Mouse (Mus musculus): ENCODE measurements around the gene Olfr1414. TPM values are rescaled to one million over a fixed set of nuclear protein-coding genes. Genes with fewer than 3 reads are reported as not detected.

The Olfr1414 gene
- polyA plus RNA-seq, 1 experiment from 2014 or later = not detected

Small RNAs within 50 kb of the gene (microRNA-seq; reads per million reads assigned to microRNA genes)
- 4.7 reads per million, percentile 26 among the genes with 10 or more reads in this experiment for gene Mir6900

Other genes with a start within 250 kb of the Olfr1414 start
- 286 and 304 TPM in 2 replicates for gene Ndufa10, start 44.8 kb downstream of the Olfr1414 start, polyA plus RNA-seq (2014; fragmentation: Nextera tagmentation; extraction: Ambion mirVana)
- not detected in 2 replicates for gene Olfr1416, start 33.5 kb downstream of the Olfr1414 start, polyA plus RNA-seq (2014; fragmentation: Nextera tagmentation; extraction: Ambion mirVana)
- gene Olfr1415, start 22.6 kb downstream of the Olfr1414 start, polyA plus RNA-seq (2014; fragmentation: Nextera tagmentation; extraction: Ambion mirVana) = not detected in 2 replicates
- not detected in 2 replicates for gene Olfr1413, start 52.7 kb upstream of the Olfr1414 start, polyA plus RNA-seq (2014; fragmentation: Nextera tagmentation; extraction: Ambion mirVana)
- not detected in 2 replicates for gene Olfr1412, start 67.1 kb upstream of the Olfr1414 start, polyA plus RNA-seq (2014; fragmentation: Nextera tagmentation; extraction: Ambion mirVana)
- not detected in 2 replicates for gene Olfr1411, start 75.8 kb upstream of the Olfr1414 start, polyA plus RNA-seq (2014; fragmentation: Nextera tagmentation; extraction: Ambion mirVana)
- not detected in 2 replicates for gene Olfr1410, start 87.1 kb upstream of the Olfr1414 start, polyA plus RNA-seq (2014; fragmentation: Nextera tagmentation; extraction: Ambion mirVana)
- not detected in 2 replicates for gene Olfr12, start 99.1 kb upstream of the Olfr1414 start, polyA plus RNA-seq (2014; fragmentation: Nextera tagmentation; extraction: Ambion mirVana)
- gene Cops9, start 123.3 kb upstream of the Olfr1414 start, polyA plus RNA-seq (2014; fragmentation: Nextera tagmentation; extraction: Ambion mirVana) = 536 and 755 TPM in 2 replicates
- gene Otos, start 130.2 kb upstream of the Olfr1414 start, polyA plus RNA-seq (2014; fragmentation: Nextera tagmentation; extraction: Ambion mirVana) = 0.21 and 0.46 TPM in 2 replicates

All from midbrain, embryonic 14.5 days (tissue).